Mouse (Mus musculus): ENCODE data around the gene Fam107b. TPM values are rescaled to one million over a fixed set of nuclear protein-coding genes. Genes with fewer than 3 reads are reported as not detected.
"Not testable (repeated sequence)": the region's sequence is repeated elsewhere in the genome, so short reads cannot be mapped to it uniquely, and the experiment has no call there.

Gene Fam107b
- polyA plus RNA-seq, 1 experiment from 2014 or later, result 21.8 TPM

DNA sequence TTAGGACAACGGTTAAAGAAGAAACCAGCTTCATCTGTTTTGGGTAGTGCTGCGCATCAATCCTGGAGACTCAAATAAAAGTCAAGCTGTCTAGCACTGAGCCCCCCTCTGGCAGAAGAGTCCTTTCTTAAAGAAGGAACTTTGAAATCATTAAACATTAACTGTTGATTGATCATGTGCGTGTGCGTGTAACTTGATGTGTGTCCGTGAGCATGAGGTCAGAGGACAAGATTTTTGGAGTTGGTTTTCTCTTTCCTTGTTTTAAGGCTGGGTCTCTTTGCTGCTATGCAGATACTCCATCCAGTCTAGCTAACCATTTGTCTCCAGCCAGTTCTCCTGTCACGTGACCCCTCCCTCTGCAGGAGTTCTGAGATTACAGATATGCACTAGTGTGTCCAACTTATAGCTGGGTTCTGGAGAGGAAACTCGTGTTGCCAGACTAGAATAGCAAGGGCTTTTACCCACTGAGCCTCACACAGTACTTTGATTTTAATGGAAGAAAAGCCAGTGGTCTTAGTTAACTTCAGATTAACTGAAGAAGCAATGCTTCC, 132.4 kb downstream of the Fam107b start:
- no peak overlapping the region for H3K27ac ChIP-seq (ENCODE audit: low read depth, low read length)
- no peaks in the 10 kb centered on the region for H3K9me3 ChIP-seq (ENCODE audit: control insufficient read depth)
- H3K27me3 ChIP-seq (replicated peaks; ENCODE audit: control insufficient read depth, insufficient read depth, low read length), result no peaks in the 10 kb centered on the region
- no peak overlapping the region for H3K4me3 ChIP-seq (ENCODE audit: low read depth, low read length)
- no peak for ATAC-seq
- H3K4me2 ChIP-seq (replicated peaks; ENCODE audit: low read depth), result no peak overlapping the region
- no peak for TF ChIP-seq CTCF (IDR thresholded peaks at IDR 0.05; ENCODE audit: low read depth)
- peaks cover 4% of the 10 kb centered on the region; the same call in 1 of the 2 replicates for H3K4me1 ChIP-seq (replicated peaks; ENCODE audit: control insufficient read depth, insufficient read depth, low read length)
- H3K9ac ChIP-seq (ENCODE audit: low read depth, low read length), result no peak overlapping the region
- 65% methylated on average over 7 of the region's 7 CpGs for WGBS
- H3K36me3 ChIP-seq (ENCODE audit: control insufficient read depth, insufficient read depth), result no peaks in the 10 kb centered on the region

DNA sequence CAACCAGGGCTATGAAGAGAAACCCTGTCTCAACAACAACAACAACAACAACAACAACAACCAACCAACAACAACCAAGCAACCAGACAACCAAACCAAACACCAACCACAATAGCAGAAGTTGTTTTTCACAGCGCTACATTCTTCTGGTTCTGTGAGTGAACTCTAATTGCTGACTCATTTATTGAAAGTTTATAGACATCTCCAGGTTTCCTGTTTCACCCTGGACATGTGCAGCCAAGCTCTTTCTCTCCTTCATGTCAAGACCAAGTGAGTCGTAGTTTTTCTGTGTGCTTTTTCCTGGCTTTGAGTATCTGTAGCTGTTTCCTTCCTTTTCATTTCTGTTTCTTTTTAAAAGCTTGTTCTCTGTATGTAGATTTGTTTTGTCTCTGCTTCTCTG, 133.5 kb downstream of the Fam107b start:
- no peak for ATAC-seq
- TF ChIP-seq CTCF (IDR thresholded peaks at IDR 0.05; ENCODE audit: low read depth), result no peak

DNA sequence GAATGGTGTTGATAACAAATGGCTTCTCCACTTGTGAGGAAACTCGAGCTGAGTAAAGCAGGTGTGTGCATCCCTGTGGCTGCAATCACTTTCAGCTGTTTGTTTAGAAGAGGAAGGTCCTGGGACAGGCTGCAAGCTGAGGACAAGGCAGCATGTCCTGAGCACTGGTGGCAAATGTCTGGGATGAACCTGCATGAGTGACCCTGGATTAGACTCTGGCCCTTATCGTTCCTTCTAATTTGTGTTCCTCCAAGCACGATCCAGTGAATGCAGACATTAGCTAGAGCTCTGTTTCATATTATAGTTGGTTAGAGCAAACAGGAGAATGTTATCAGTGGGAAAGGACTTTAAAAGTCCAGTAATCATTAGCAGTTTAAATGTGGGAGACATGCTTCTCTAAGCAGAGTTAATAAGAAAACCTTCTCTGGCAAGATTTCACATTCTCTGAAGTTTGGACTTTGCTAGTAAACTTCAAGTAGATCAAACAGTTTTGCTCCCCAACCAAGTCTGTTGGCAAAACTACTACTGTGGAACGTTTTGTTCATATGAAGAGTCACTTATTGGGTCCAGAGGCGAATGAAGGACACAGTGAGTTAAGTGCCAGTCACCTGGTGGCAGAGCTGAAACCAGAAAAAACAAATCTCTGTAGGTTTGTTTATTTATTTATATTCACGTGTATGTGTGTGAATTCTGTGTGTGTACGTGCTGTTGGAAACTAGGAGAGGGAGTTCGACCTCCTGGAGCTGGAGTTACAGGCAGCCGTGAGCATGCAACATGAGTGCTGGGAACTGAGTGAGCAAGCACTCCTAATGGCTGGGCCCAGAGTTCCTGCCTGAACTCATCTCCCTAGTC, 134.2 kb downstream of the Fam107b start:
- no peaks in the 10 kb centered on the region for H3K27me3 ChIP-seq (replicated peaks; ENCODE audit: control insufficient read depth, insufficient read depth, low read length)
- H3K36me3 ChIP-seq (ENCODE audit: control insufficient read depth, insufficient read depth), result no peaks in the 10 kb centered on the region
- TF ChIP-seq CTCF (IDR thresholded peaks at IDR 0.05; ENCODE audit: low read depth), result no peak
- 42% methylated on average over 9 of the region's 9 CpGs for WGBS
- 0 out of 2 replicates have a peak overlapping the region, but pooled peaks have one; percentile 14 for H3K4me2 ChIP-seq (replicated peaks; ENCODE audit: low read depth)
- peaks cover 4% of the 10 kb centered on the region; the same call in 1 of the 2 replicates for H3K4me1 ChIP-seq (replicated peaks; ENCODE audit: control insufficient read depth, insufficient read depth, low read length)
- H3K9ac ChIP-seq (ENCODE audit: low read depth, low read length), result no peak overlapping the region
- no peaks in the 10 kb centered on the region for H3K9me3 ChIP-seq (ENCODE audit: control insufficient read depth)
- peak; percentile 70 for ATAC-seq
- no peak overlapping the region for H3K4me3 ChIP-seq (ENCODE audit: low read depth, low read length)
- peak overlapping the region; percentile 60 for H3K27ac ChIP-seq (ENCODE audit: low read depth, low read length)

More for the DNA sequence above, 133.5 kb downstream of the Fam107b start:
- Histone ChIP-seq H3K4me2 (replicated peaks; ENCODE audit: low read depth) (no peak overlapping the region), H3K4me1 (replicated peaks; ENCODE audit: control insufficient read depth, insufficient read depth, low read length) (peaks cover 4% of the 10 kb centered on the region; the same call in 1 of the 2 replicates), H3K36me3 (ENCODE audit: control insufficient read depth, insufficient read depth) (no peaks in the 10 kb centered on the region), H3K27me3 (replicated peaks; ENCODE audit: control insufficient read depth, insufficient read depth, low read length) (no peaks in the 10 kb centered on the region), H3K4me3 (ENCODE audit: low read depth, low read length) (no peak overlapping the region), H3K9me3 (ENCODE audit: control insufficient read depth) (no peaks in the 10 kb centered on the region), H3K27ac (ENCODE audit: low read depth, low read length) (no peak overlapping the region), H3K9ac (ENCODE audit: low read depth, low read length) (no peak overlapping the region)
- 60% methylated on average over 2 of the region's 2 CpGs for WGBS

DNA sequence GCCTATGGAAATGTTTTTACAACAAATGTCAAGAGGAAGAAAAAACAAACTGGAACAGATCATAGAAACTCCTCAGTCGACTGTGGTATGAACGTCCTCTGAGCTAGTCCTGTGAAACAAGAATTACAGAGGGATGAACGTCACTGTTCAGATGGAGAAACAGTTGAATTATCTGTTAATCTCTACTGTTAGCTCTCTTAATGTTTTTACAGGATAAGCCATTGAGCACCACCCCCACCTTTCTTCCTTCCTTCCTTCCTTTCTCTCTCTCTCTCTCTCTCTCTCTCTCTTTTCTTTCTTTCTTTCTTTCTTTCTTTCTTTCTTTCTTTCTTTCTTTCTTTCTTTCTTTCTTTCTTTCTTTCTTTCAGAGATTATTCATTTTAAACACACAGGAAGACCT, 135.0 kb downstream of the Fam107b start:
- not testable (repeated sequence) for ATAC-seq; H3K4me2 ChIP-seq (replicated peaks; ENCODE audit: low read depth); H3K36me3 ChIP-seq (ENCODE audit: control insufficient read depth, insufficient read depth); H3K4me1 ChIP-seq (replicated peaks; ENCODE audit: control insufficient read depth, insufficient read depth, low read length); H3K9me3 ChIP-seq (ENCODE audit: control insufficient read depth); H3K4me3 ChIP-seq (ENCODE audit: low read depth, low read length); H3K27me3 ChIP-seq (replicated peaks; ENCODE audit: control insufficient read depth, insufficient read depth, low read length); H3K9ac ChIP-seq (ENCODE audit: low read depth, low read length)
- WGBS, result 46% methylated on average over 3 of the region's 3 CpGs
- 0 out of 2 replicates have a peak overlapping the region, but pooled peaks have one; percentile 60 for H3K27ac ChIP-seq (ENCODE audit: low read depth, low read length)

DNA sequence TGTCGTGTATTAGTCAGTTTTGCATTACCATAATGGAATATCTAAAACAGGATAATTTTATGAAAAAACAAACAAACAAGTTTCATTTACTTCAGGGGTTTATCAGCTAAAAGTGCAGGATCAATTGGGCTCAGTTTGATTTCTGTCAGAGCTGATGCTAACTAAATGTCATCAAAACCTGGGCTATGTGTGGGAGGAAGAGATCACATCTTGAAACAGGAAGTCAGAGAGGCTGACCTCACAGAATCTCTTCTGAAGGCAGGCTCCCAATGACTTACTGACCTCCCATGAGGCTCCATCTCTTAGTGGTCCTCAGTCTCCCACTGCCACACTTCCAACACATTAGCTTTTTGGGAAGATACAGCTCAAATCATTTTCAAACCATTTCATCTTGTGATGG, 136.9 kb downstream of the Fam107b start:
- Histone ChIP-seq H3K9ac (ENCODE audit: low read depth, low read length) (no peak overlapping the region), H3K9me3 (ENCODE audit: control insufficient read depth) (no peaks in the 10 kb centered on the region), H3K27ac (ENCODE audit: low read depth, low read length) (no peak overlapping the region), H3K4me2 (replicated peaks; ENCODE audit: low read depth) (no peak overlapping the region), H3K27me3 (replicated peaks; ENCODE audit: control insufficient read depth, insufficient read depth, low read length) (no peaks in the 10 kb centered on the region), H3K36me3 (ENCODE audit: control insufficient read depth, insufficient read depth) (no peaks in the 10 kb centered on the region), H3K4me3 (ENCODE audit: low read depth, low read length) (no peak overlapping the region), H3K4me1 (replicated peaks; ENCODE audit: control insufficient read depth, insufficient read depth, low read length) (peaks cover 4% of the 10 kb centered on the region; the same call in 1 of the 2 replicates)
- TF ChIP-seq CTCF (IDR thresholded peaks at IDR 0.05; ENCODE audit: low read depth), result no peak
- ATAC-seq, result no peak
- 92% methylated on average over 1 of the region's 1 CpGs for WGBS

DNA sequence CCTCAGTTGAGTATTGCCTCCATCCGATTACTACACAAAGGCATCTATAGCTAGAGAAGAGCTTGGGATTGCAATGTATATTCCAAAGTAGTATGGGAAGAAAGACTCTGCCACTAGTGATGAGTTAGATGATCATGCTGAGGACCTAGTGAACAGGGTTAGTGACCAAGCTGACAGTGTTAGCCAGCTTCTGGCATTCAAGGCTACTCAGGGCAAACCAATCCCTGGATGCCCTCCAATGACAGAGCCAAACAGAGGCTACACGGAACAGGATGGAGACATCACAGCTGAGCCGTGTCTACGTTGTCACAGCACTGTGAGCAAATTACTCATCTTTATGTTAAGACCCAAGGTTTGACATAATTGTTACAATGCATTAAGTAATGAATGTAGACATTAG, 138.3 kb downstream of the Fam107b start:
- no peaks in the 10 kb centered on the region for H3K27me3 ChIP-seq (replicated peaks; ENCODE audit: control insufficient read depth, insufficient read depth, low read length)
- H3K36me3 ChIP-seq (ENCODE audit: control insufficient read depth, insufficient read depth), result no peaks in the 10 kb centered on the region
- no peak overlapping the region for H3K9ac ChIP-seq (ENCODE audit: low read depth, low read length)
- no peak for TF ChIP-seq CTCF (IDR thresholded peaks at IDR 0.05; ENCODE audit: low read depth)
- H3K9me3 ChIP-seq (ENCODE audit: control insufficient read depth), result no peaks in the 10 kb centered on the region
- no peak overlapping the region for H3K4me2 ChIP-seq (replicated peaks; ENCODE audit: low read depth)
- WGBS, result 89% methylated on average over 4 of the region's 4 CpGs
- no peak overlapping the region for H3K27ac ChIP-seq (ENCODE audit: low read depth, low read length)
- peaks cover 4% of the 10 kb centered on the region; the same call in 1 of the 2 replicates for H3K4me1 ChIP-seq (replicated peaks; ENCODE audit: control insufficient read depth, insufficient read depth, low read length)
- ATAC-seq, result no peak
- no peak overlapping the region for H3K4me3 ChIP-seq (ENCODE audit: low read depth, low read length)
